Mouse (Mus musculus) urinary bladder, postnatal 4 days (tissue): ENCODE data around the gene Camk2d.

Experiments used
- DNase-seq, 2 experiments: peaks; one replicate each; pipeline ENCODE4 v3.0.0; 2021 to 2022; ENCODE audit warnings: low spot score in 2 of 2

Gene Camk2d

DNA sequence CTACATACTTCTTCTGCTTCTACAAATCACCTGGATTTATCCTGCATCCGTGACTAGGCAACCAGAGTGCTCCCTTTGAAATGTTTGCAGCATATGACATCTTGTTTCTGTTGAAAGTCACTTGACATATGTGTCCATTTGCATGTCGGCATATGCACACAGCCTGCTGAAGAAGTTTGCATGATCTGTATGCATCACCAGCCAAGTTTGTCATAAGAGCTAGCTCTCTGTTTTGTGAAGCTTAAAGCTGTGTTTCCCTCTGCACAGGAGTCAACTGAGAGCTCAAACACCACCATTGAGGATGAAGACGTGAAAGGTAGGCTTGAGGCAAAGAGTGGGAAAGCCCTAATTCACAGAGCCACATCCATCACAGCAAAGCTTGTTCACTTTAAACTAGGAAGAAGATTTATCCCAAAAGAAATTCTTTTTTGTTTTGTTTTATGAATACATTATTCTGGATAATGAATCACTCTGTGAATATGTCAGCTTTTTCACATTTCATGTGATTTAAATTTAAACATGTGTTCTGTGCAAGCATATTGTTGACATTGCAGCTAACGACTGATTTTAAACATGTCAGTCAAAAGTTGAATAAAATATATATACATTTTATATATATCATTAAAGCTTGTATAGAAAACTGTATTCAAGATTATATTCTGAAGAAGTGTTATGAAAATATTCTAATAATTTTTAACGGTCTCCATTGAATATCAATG is 214.4 kb downstream of the Camk2d start:
- DNase-seq: no peak

GRCm38 (mm10) chr3:126811646-126812045 is 215.5 kb downstream of the Camk2d start:
- DNase-seq: no peak

DNA sequence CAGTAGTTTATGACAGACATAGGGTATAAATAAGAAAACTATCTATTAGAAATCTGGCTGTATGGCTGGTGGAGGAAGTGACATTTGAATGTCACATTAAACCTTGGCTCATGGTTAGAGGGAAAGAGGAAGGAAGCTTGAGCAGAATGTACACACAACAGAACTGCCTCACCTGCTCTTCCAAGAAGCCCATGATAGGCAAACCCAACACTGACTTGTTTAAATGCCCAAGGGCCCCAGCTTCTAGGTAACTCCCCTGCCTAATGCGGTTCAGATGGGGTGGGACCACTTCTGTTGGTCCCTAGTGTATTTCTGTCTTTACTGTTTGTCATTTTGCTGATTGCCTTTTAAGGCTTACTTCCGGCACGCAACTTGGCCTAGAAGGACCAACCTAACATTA is 226.3 kb downstream of the Camk2d start:
- no peak for DNase-seq

GRCm38 (mm10) chr3:126824930-126825329 is 228.8 kb downstream of the Camk2d start:
- no peak for DNase-seq

GRCm38 (mm10) chr3:126826172-126826571 is 230.1 kb downstream of the Camk2d start:
- DNase-seq: no peak

DNA sequence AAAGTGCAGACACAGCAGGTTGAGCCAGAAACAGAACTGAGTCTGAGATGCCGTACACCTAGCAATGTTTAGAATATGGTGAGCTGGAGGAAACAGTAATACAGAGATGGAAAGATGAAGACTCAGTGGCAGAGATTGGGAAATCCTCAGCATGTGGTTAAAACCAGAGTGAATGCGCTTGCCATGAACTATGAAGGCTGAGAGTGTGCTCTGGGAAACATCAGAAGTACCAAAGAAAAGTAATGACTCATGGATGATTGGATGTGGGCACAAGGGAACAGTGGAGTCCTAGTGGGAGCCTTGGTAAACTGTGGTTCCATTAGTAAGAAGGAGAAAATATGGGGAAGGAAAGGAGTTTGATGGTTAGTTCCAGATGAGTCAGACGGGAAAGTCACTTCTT is 231.8 kb downstream of the Camk2d start:
- no peak for DNase-seq

DNA sequence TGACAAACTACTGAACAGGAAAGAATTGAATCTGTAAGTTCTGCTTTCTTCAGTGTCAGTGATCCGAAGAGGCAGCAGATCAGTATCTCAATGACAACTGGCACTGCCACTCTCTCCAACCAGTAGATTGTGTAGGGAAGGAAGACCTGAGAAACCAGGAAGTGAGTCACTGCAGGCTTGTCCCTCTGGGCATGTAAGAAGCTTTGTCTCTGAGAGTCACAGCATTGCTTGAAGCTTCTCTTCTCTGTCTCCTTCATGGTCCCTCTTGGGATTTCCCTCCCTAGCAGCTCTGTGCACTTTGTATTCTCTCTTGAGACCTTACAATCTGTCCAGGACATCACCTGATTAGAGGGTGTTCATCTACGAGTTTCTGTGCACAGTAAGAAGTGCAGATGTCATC is 233.7 kb downstream of the Camk2d start:
- no peak for DNase-seq

GRCm38 (mm10) chr3:126831418-126832138 is 235.5 kb downstream of the Camk2d start:
- peak in 1 of 2 experiments; percentile 35 for DNase-seq

DNA sequence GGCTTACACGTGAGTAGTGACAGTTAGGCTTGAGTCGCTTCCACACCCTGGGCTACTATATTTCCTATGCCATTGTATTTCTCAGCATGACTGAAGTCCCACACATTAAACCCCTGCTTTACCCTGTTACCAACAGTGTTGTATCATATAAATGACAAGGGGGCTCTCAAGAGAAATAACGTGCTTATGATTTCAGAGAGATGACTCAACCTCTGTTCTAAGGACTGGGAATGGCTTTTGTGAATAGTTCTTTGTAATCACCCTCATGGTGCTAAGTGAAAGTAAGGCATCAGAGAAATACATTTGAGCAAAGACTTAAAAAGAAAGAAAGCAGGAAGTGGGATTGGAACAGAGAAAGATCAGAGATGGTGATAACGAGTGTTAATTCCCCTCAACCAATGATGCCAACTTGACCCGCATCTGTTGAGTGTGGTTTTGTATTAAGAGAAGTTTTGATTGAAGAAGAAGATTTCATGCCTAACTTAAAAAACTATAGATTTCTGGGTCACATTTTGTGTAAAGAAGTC is 238.6 kb downstream of the Camk2d start:
- DNase-seq: no peak

DNA sequence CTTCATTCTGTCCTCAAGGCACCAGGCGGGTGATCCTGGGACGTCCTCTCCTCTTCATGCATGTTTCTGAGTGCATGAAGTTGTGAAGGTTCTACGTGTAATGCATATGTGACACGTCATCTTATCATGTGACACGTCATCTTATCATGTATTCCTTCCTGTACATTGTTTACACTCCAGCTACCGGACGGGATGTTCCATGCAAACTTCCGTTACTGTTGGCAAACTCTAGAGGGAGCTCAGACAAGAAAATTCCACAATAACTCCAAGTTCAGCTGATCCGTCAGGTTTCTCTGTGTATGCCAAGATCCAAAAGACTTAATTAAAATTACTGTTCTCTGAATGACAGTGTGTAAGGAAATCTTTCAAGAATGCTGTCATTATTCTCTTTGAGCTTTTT is 246.7 kb downstream of the Camk2d start:
- no peak for DNase-seq

DNA sequence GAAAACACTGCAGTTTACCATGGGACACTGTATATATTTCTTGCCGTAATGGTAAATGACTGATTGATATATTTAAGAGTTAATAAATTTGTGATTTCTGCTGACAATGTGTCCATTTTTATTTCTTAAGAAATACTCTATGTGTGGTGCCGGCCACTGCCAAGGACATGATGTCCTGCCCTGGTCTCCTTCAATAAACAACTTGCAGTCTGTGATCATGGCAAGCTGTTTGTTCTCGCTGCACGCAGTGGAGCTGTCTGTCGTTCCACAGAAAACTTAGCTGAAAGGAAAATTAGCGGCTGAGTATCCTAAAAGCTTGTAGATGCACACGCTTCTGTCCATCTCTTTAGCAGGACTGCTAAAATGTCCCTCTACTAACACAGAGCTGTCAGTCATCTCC is 248.7 kb downstream of the Camk2d start:
- no peak for DNase-seq

GRCm38 (mm10) chr3:126848081-126848480 is 252.0 kb downstream of the Camk2d start:
- no peak for DNase-seq

DNA sequence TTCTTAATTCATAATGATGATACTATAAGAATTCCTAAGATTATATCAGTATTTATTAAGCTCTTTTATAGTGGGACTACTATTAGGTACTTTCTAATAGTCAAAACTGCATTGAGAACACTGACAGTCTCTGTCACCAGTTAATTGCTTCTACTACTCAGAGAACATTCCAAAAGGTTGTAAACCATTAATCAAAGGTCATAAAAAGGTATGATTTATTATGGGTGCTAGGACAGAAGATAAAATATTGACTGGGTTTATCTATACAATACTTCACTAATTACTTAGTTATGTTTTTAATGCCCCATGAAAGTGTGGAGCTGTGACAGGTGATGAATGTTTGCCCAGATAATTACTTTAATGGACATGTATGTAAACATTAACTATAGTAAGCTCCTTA is 264.3 kb downstream of the Camk2d start:
- no peak for DNase-seq

DNA sequence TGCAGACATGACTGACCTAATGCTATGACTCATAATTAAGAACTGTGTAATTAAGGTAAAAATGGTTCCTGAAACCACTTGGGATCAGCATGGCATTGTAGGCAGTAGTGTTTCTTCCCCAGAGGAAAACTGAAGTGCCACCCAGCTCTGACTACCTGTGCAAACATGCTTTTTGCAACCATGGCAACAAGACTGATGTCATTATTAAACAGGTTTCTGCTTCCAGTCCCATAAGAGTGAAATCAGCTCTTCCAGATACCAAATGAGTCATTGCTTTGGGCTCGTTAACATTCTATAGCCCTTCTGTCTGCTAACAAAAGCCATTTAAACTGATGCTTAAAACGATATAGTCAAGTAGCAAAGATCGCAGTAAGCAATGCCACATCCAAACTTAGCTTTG is 273.5 kb downstream of the Camk2d start:
- no peak for DNase-seq

GRCm38 (mm10) chr3:126870688-126871087 is 274.6 kb downstream of the Camk2d start:
- DNase-seq: no peak

DNA sequence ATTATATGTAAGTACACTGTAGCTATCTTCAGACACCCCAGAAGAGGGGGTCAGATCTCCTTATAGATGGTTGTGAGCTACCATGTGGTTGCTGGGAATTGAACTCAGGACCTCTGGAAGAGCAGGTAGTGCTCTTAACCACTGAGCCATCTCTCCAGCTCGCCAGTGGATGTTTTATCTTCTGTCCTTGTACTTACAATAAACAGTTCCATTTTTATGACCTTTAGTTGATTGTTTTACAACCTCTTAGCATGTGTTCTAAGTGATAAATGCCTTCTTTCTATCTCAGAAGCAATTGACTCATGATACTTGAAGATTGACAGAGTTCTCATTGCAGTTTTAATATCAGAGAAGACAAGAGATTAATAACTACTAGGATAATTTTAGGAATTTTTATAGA is 282.1 kb downstream of the Camk2d start:
- DNase-seq: no peak

DNA sequence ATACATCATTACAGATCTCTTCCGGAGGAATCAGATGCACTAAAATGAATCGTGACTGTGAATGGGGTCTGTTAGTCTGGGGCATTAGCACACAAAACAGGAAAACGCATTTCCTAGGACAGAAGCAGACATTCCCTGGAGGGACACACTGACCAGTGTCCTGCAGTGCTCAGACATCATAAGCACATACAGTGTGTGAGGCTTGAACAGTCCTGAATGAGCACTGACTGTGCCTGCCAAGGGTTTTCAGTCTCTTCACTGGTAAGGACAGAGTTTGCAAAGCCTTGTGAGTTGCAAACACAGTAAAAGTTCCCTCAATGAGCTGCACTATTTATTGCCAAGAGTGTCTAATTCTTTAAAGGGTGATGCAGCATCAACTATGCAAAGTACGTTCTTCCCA is 290.0 kb downstream of the Camk2d start:
- DNase-seq: no peak

DNA sequence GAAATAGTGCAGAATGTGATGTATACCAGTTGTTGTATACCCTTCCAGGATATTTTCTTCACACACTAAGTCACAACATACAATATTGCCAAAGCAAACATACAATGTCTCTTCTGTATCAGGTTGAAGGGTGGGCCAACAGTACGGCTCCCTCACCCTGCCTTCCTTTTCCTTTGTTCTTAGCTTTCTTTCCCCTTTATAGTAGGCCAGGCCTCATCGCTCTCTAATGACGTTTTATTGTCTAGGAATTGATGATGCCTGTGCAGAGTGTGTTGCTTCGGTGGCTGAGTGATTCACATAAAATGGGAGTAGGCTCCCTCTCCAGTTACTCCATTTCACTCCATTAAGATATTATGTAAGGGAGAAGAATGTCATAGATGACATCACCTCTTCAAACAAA is 290.5 kb downstream of the Camk2d start:
- no peak for DNase-seq
